Mouse (Mus musculus) stomach, adult 2 months (tissue): ENCODE data around the gene Tmem114. TPM values are rescaled to one million over a fixed set of nuclear protein-coding genes. Genes with fewer than 3 reads are reported as not detected.

ENCODE experiments used
- polyA plus RNA-seq: library from polyadenylated mRNA; depleted of rRNA; stranded (reverse); fragments of >200 nt; gene quantifications from 2 replicates; pipeline ENCODE4 v1.2.3, GENCODE M21; 2012; rRNA removed

The Tmem114 gene
- polyA plus RNA-seq: not detected in 2 replicates

DNA sequence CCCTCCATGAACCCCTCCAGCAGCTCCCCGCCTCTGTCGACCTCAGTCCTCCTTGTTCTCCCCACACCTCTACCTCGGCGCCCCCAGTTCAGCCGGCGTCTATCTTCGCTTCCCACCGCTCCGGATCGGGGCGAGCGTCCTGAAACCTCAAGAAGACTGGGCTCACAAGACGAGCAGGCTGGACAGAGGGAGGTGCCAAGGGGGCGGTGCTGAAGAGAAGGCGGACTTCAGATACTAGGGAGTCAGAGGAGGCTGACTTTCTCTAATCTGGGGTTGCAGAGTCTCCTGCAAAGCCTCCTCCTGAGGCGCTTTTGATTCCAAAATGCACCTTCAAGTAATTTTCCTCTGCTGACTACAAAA, at the start of gene Tmem114:
Gene Tmem114, minus strand, starts transcription at position 166 of the 360 bp plus-strand sequence.

DNA sequence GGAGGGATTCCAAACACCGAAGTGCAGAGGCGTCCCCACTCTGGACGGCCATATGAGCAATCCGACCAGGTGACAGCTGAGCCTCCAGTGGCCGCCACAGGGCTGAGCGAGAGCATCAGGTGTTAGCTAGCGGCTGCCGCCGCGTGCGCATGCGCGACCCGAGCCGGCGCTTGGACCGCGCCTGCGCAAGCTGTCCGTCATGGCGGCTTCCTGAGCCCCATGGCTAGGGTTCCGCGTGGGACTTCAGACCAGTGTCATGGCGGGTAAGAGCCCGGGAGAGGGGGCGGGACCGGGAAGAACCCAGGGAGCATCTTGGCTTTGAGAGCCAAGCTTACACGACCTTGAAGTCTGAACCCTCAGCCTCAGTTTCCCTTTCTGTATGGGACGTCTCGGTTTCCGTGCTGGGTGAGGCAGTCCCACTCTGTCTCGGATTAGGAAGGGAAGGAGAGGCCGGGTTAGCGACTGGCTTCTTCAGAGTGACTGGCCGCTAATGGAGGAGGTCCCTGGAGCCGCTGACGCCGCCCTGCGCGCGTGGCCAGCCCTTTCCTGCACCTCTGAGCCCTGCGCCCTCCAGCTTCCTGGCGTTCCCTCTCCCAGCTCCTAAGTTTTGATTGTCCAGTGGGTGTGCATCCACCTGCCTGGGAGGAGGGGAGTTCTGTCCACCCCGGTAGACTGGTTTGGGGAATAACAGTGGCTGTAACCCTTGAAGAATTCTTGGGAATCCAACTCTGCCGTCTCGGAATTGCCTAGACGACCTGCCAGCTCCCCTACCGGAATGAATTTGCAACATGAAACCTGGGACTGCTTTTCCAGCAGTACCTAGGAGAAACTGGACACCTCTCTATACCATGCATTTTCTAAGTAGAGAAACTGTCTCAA, 45.9 kb upstream of the Tmem114 start, which contains the start of gene Mettl22:
Gene Mettl22, plus strand, starts transcription at position 186 of the 879 bp plus-strand sequence.

Other genes starting within 250 kb of the Tmem114 start
- 6.6 and 6.7 TPM in 2 replicates for gene Mettl22, start 45.7 kb upstream of the Tmem114 start, polyA plus RNA-seq
- gene Abat, start 88.3 kb upstream of the Tmem114 start, polyA plus RNA-seq: 0.81 and 1.9 TPM in 2 replicates
- gene Pmm2, start 212.5 kb upstream of the Tmem114 start, polyA plus RNA-seq: 120 and 121 TPM in 2 replicates
- 4.8 and 5.5 TPM in 2 replicates for gene Tmem186, start 212.6 kb upstream of the Tmem114 start, polyA plus RNA-seq
- 117 and 123 TPM in 2 replicates for gene Carhsp1, start 247.0 kb upstream of the Tmem114 start, polyA plus RNA-seq